Mouse (Mus musculus) brain, adult 2 months (tissue): ENCODE data around the gene Fam234b.
A peak's percentile ranks its signal among the peaks of the same experiment; 100 is the strongest.

Source experiments
- DNase-seq: peaks from one replicate; pipeline ENCODE4 v3.0.0; 2011; ENCODE audit warnings: low read depth, low spot score

Gene Fam234b

DNA sequence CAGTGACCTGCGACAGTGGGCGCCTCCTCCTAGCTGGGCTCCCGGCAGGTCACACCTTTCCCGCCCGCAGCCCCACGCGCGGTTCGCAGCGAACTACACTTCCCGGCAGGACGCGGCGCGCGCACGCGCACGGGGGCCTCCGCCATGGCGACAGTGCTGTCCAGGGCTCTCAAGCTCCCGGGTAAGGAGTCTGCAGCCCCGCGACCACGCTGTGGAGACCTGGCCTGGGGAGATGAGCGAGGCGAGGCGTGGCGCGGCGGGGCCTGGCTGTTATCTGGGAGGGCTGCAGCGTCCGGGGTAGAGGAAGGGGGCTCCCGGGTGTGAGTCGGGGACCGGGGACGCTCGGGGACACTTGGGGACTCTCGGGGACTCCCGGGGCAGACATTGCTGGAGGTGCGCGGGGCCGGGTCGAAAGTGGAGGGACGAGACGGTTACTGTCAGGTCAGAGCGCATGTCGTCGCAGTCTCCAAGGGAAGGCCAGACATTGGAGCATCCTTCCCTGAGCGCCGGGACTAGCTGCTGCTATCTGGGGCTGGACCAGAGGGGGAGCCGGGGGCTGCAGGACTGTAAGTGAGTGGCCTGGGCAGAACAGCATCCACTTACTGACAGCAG is at the start of gene Fam234b, which contains the start of gene Hebp1:
Gene Fam234b, plus strand, starts transcription at position 57 of the 612 bp plus-strand sequence.
Gene Hebp1, minus strand, starts transcription at position 102 of the 612 bp plus-strand sequence.
- peak; percentile 93 for DNase-seq

DNA sequence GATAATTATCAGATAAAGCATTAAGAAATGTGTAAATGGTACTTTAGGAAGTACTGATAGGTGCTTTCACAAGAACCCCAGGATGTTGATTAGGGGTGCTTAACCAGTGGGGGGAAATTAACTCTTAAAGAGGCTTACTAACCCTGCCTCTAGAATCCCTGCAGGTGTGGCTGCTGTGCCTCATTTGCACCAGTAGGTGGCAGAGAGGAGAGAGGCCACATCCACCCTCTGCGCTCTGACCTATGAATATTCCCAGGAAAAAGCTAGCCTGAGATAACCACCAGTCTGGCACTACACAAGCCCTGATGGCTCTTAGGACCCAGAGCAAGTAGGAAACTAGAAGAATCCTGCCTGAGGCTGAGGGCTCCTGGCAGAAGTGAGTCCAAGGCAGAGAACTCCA is 49.3 kb upstream of the Fam234b start:
- peak; percentile 35 for DNase-seq

DNA sequence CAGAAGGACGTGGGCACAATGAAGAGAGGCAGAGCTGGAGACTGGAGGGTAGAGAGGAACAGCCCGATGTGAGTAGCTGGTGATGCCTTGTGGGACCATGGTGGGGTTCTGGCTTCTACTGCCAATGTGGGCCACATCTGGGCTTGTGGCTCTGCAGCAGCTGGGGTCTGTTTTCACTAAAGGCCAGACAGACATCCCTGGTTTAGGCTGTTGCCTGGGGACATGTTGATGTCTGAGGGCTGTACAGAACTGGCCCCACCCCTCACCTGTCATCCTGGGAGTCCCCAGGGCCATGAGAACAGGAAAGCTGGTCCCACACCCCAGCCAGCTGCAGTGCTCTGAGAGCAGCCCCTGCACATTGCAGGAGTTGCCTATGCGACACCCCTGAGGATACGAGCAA is 48.6 kb upstream of the Fam234b start:
- DNase-seq, result no peak

DNA sequence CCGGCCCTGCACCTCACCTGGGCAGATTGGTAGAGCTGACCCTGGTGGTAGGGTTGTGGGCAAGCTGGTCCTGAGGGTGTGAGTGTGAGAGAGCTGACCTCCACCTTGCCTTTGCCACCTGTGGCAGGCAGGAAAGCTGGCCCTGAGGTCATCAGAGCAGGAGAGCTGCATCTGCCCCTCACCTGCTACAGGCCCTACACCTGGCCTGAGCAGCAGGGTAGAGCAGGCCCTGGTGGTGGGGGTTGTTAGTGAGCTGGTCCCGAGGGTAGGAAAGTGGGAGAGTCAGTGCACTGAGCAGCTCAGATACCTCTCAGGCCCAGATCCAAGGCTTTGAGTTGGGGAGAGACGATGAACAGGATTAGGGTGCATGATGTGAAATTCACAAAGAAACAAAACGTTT is 48.1 kb upstream of the Fam234b start:
- DNase-seq, result no peak

DNA sequence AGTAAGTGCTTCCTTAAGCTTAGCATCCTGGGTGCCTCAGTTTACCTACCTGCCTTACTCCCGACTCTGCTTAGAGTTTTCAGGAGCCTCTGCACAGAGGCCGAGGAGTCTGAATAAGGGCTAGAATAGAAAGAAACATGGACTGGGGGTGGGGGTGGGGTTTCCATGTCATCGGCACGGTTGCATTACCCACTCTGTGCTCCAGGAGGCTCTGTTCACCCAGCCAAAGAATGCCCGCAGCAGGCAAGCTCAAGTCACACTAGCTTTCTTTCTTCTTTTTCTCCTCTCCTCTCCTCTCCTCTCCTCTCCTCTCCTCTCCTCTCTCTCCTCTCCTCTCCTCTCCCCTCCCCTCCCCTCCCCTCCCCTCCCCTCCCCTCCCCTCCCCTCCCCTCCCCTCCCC is 47.5 kb upstream of the Fam234b start:
- peak; percentile 71 for DNase-seq

DNA sequence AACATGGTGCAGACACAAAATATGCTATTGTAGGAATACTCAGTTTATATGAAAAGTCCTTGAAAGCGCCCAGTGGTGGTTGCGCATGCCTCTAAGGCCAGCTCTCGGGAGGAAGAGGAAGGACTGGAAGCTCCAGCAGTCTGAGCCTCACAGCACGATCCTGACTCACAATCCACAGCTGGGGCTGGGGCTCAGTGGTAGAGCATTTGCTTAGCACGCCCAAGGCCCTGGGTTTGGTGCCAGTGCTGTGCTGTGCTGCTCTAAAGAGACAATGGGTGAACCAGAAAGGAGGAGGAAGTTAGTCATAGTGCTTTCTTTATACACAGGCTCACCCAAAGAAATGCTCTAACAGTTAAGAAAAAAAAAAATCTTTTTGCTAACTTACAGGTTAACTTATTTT is 44.1 kb upstream of the Fam234b start:
- DNase-seq, result peak; percentile 86

DNA sequence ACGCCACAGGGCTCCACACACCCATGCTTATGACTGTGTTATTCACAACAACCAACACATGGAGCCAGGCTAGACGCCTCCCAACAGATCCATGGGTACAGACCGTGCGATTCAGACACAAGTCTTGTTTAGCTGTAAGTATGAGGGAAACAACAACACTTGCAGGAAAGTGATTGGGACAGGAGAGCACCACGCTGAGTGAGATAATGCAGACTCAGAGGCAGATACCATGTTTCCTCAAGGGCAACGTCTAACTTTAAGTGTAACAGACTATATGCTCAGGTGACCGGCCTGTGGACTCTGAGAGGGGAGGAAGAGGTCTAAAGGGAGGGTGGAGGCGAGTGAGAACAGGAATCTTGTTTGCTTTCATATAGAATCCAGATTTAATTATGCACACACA is 41.2 kb upstream of the Fam234b start:
- no peak for DNase-seq

DNA sequence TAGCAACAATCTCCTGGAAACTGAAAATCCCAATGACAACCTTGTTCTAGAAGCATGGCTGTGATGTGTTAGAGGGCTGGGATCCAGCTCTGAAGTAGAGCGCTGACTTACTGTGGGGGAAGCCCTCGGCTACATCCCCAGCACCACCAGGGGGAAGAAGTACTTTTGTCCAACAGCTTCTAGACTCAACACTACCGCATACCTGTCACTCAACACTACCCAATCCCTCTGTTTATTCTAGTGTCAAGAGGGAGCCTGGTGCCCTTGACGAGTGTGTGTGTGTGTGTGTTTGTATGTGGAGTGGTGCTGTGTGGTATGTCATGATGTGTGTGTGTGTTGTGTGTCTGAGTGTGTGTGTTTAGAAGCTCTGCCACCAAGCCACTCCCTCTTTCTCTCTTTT is 40.3 kb upstream of the Fam234b start:
- no peak for DNase-seq

DNA sequence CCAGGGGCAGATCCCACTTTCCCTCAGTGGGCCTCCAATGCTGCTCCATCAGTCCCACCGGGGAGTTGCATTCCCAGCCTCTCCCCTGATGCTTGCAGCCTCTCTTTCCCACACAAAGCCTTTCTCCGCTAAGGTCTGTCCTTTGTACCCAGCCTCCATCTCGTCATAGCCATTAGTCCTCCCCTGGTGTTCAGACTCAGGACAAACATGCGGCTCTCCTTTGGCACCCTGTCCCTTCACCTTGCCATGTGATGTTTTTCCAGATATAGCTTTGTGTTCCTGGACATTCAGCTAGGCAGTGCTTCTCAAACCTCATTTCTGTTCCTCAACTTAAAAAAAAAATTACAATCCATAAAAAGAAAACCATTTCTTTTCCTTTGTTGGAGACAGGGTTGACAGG is 39.3 kb upstream of the Fam234b start:
- DNase-seq, result no peak

DNA sequence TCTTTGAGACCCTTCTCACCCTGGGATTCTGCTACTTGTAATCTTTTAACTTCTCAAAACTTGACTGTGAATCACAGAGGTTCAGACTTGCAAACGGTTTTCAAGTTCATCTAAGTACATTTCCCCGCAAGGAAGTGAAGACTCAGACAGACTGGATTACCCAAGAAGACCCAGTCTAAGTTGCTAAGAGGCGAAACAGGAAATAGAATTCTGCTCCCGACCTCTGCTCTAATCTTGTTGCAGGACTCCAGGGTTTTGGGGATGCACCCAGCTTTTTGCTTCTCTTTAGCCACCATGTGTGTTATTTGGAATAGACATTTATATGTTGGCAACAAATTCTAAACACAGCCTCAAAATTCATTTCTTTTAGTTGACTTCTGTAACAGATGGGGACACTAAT is 36.4 kb upstream of the Fam234b start:
- no peak for DNase-seq

DNA sequence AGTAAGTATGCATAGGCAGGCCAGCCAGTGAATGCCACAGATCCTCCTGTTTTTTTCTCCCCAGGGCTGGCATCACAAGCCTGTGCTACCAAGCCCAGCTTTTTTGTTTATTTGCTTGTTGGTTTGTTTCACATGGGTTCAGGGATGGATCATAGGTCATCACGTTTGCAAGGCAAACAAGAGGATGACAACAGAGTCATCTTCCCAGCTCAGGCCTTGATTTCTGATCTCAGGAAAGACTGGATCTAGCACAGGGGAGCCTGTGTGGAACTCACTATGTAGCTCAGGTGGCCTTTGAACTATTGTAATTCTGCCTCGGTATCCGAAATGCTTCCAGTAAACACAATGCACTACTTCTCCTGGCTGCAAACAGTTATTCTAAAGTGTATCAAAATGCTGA is 35.5 kb upstream of the Fam234b start:
- DNase-seq, result no peak

DNA sequence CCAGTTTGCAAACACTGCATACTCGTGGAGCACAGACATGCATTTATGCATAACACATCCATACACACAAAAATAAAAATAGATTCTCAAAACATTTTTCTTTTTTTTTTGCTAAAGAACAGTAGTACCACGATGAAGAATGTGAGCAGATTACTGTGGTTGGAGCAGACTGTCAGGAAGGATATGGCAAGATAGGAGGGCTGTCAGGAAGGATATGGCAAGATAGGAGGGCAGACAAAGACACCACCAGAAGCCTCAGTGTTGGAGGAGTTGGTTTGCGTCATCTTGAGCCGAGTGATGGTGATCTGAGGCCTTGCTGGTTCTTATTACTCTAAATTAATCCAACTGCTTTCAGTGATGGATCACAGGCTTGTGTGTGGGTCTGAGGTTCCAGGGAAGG is 34.9 kb upstream of the Fam234b start:
- DNase-seq, result no peak

DNA sequence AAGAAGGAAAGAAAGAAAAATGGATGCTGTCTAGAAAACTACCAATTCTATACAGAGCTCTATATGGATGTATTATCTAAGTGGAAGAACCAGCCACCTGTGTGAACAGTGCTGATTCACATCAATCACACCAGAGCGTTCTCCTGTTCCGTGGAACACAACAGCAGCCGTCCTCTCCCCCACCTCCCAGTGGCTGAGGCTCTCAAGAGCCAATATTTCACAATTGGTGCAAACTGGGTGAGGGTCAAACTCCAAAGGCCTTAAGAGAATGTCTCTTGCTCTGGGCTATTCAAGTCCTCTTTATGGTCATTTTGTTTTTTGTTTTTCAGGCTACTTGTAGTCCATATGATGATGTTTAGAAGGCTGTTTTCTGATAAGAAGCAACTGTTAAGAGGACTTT is 32.6 kb upstream of the Fam234b start:
- DNase-seq, result no peak

DNA sequence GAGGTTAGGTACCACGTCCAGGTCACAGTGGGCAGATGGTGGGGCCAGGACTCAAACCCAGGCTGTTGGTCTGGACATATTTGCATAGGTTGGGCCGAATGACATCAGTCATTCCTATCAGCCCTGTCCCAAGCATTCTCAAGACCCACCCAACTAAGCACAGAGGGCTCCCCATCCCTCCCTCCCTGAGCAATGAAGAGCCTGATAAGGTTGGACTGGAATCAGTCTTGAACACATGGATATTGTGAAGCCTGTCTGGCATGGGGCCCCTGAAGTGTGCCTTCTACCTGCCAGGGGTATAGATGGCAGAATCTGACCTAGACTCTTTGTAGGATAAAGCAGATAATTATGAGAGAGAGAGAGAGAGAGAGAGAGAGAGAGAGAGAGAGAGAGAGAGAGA is 32.1 kb upstream of the Fam234b start:
- no peak for DNase-seq

DNA sequence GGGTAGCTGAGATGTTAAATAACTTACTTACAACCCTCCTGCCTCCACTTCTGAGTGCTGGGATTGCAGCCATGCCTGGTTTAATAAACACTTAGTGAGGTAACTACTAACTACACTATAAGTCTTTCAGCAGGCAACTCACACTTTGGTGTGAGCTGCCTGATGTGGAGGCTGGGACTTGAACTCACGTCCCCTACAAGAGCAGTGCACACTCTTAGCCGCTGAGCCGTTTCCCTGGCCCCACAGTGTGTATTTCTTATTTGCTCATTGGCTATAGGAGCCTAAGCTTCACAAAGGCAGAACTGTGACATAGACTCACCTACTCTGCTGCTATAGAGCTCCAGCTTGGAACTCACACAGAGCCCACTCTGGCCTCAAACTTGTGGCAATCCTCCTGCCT is 31.5 kb upstream of the Fam234b start:
- no peak for DNase-seq

DNA sequence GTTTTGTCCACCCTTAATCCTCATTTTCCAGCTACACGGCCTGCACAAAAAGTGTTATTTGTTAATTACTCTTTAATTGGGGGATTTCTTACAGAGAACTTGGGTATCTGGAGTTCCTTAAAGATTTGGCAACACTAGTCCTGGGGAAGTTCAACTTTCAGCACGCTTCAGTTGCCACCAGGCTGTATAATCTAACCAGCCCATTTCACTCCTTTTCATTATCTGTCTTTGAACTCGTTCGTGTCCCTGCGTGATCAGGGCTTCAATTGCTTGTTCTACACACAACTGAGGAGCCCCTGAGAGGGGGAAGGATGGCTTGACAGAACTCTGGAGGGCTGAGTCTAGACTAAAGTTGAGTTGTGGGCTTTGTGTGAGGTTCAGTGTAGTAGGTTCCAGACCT is 31.1 kb upstream of the Fam234b start:
- DNase-seq, result no peak

DNA sequence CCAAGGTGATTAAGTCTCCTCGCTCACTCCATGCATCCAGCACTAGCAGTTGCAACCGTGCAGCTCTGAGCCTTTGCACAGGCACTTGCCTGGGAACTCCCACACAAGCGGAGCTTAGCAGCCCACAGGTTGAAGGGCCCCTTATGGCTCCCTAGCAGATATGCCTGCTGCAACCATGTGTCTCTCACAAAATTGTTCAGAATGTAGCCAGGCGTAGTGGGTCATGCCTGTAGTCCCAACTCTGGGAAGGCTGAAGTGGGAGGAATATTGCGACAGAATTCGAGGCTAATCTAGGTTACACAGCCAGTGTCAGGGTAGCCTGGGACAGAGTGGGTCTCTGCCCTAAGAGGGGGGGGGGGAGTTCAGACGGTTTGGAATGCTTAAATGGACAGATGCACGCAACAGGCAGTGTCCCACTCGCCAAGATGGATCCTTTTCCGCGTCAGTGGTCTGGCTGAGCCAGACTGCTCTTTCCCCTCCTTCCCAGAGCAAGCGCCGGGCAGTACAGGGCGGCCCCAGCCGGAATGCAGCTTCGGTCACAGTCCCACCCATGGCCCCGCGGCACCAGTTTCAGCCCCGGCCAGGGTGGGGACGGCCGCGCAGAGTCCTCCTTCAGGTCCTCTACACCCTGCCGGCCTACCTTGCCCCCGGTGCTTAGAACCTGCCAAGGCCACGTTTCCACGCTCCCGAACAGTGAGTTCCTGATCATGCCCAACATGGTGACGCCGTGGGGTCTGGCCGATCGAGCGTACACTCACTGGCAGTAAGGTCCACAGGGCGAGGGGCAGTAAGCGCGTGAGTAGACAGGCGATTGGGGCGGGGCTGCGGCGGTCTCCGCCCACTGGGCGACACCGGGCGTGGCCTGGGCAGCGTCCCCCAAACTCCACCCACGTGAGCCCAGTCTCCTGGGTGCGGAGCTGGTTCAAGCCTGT is 30.1 kb upstream of the Fam234b start:
- DNase-seq, result peak; percentile 85

DNA sequence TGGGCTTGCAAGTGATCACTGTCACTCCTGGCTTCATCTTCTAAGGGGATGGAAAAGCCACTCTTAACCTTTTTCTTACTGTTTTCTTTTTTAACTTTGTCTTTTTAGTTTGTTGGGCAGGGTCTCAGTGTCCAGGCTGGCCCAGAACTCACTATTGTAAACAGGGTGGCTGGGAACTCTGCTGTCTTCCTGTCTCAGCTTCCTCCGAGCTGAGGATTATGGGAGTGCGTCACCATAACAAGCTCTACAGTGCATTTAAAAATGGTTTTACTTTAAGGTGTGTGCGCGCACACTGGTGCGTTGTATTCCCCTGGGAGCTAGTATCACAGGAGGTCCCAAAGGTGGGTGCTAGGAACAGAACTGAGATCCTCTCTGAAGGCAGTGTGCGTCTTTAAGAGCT is 29.3 kb upstream of the Fam234b start:
- DNase-seq, result no peak

DNA sequence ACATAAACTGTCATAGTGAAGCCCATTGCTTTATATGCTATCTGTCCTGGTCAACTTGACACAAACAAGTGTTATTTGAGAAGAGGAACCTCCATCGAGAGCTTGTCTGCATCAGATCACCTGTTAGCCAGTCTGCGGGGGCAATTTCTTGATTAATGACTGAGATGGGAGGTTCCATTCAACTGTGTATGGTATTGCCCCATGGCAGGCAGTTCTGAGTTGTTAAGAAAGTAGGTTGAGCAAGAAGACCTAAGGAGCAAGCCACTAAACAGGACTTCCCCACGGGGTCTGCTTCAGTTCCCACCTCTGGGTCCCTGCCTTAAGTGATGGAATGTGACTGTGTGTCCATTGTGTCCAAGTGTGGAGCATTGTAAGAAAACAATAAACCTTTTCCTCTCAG is 28.5 kb upstream of the Fam234b start:
- no peak for DNase-seq

DNA sequence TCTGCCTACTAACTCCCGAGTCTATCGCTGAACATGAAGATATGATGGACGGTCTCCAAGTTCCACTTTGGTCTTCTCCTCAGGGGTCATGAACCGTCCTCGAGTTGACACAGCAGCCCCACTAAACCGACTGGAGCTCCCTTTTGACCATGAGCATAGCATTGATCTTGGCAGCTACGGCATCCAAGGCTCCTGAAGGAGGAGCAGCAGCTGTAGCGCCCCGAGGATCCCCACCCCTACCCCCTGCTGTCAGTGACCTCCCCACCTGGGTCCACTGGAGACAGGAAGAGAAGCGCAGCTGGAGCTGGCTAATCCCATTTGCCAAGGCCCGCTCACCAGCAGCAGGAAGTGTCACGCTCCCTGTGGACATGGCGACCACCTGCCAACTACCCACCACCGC is 26.0 kb upstream of the Fam234b start:
- DNase-seq, result no peak

DNA sequence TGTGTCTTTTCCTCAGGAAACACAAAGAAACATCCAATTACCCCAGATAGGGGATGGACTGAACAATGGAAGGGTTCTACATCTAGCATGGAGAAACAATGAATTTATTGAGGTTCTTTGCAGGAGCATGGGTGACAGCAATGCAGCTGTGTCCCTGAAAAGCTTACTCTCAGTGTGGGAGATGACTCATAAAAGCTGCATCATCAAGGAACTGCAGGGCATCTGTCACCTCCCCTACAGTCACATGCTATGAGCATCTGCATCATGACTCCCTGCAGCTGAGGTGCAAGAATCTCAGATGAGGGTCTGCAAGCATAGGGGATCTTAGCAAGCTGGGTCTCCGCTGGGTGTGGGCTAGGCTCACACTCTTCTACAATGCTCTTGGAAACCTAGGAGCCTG is 22.8 kb upstream of the Fam234b start:
- DNase-seq, result peak; percentile 91

DNA sequence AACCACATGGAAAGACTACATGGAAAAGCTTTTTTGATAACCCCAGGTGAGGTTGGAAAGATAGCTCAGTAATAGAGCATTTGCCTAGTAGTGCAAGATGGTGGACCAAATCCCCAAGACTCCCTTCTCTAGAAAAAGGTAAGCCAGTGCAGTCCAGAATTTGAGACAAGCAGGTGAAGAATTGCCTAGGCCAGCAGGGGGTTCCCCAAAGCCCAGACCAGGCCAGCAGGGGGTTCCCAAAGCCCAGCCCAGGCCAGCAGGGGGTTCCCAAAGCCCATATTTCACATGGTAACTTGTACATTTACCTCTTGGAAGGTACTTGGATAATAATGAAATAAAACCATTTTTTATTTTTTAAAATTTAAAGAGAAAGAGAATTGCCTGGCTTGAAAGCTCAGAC is 20.5 kb upstream of the Fam234b start:
- DNase-seq, result no peak

DNA sequence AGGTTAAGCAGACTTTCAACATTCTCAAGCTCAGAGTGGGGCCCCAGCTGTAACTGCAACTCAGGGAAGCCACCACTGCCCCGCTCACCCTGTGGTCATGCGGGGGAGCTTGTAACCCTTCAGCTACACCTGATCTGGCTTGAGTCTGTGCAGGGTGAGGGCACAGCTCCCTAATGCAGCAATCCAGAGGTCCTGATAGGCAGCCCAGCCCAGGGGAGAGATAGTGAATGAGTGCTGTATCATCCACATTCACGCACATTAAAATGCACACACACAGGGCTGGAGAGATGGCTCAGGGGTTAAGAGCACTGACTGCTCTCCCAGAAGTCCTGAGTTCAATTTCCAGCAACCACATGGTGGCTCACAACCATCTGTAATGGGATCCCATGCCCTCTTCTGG is 19.2 kb upstream of the Fam234b start:
- no peak for DNase-seq
